Mouse (Mus musculus) urinary bladder, adult 2 months (tissue): ENCODE results near the gene Gm20388. TPM values are rescaled to one million over a fixed set of nuclear protein-coding genes. Genes with fewer than 3 reads are reported as not detected.

Experiments
- DNase-seq: peaks from one replicate; pipeline ENCODE4 v3.0.0; 2022; ENCODE audit warnings: low spot score
- polyA plus RNA-seq: library from polyadenylated mRNA; depleted of rRNA; stranded (reverse); fragments of >200 nt; gene quantifications from 2 replicates; pipeline ENCODE4 v1.2.3, GENCODE M21; 2012

Gm20388 gene
- polyA plus RNA-seq, 1 experiment = 50.2 TPM

DNA sequence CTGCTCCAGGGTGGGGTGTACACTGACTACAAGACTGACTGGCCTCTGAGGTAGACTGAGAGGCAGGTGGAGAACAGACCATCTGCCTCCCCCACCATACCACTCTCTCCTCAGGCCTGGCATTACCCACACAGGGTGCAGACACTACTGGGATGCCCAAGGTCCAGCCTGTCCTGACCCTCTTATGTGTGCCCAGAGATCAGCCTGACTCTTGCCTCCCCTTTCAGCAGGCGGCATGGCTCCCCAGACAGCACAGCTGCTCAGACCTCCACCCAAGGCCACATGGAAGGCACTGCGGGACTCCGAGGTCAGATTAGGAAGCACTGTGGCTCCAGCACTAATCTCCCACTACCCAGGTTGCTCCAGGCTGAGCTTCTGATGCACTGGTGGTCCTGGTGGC, 2760.1 kb downstream of the Gm20388 start:
- no peak for DNase-seq

DNA sequence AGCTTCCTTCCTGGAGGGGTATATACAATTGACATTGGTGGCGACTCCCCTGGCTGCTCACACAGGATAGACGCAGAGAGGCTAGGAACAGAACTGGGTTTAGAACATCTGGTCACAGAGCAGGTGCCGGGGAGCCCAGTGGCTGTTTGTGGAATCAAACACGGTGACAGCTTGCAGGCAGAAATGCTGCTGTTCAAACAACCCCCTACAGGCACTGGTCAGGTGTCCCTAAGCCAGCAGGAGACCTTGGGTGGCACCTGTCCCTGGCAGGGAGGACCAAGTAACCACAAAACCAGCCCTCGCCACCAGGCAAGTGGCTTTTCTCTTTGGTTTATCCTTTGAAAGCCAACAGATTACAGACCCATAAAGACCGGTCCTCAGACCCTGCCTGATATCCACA, 2761.3 kb downstream of the Gm20388 start:
- no peak for DNase-seq

DNA sequence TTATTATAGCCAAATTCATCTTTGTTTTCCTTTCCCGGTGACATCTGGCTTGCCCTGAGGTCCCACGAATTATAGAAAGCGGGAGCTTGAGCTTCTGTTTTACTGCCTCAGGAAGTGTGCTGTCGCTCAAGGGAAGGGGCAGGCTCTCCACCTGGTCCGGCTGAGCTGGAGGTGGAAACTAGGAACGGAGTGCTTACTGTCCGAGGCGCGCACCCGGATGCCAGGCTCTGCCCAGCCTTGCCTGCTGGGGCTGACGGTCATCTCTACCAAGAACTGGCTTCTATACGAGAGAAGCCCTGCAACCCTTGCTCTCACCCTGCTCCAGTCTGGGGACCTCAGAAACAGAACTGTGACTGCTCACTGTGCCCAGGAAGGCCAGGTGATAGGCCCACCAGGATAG, 2763.3 kb downstream of the Gm20388 start:
- DNase-seq = no peak

DNA sequence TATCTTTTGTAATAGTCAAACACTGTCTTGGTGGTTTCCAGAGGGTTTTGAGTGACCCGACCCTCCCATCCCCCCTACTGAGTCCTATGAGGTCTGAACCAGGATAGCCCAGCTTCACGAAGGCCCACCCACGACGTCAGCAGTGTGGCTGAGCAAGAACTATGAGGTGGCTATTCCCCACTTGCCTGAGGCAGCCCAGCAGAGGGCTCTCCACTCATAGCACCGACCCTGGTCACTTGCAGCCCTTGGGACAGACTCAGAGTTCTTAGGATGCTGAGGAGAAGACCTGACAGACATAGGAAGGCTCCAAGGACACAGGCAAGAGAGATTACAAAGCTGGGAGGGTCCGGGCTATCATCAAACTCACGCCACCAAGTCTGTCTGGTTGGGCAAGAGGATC, 2764.4 kb downstream of the Gm20388 start:
- no peak for DNase-seq

DNA sequence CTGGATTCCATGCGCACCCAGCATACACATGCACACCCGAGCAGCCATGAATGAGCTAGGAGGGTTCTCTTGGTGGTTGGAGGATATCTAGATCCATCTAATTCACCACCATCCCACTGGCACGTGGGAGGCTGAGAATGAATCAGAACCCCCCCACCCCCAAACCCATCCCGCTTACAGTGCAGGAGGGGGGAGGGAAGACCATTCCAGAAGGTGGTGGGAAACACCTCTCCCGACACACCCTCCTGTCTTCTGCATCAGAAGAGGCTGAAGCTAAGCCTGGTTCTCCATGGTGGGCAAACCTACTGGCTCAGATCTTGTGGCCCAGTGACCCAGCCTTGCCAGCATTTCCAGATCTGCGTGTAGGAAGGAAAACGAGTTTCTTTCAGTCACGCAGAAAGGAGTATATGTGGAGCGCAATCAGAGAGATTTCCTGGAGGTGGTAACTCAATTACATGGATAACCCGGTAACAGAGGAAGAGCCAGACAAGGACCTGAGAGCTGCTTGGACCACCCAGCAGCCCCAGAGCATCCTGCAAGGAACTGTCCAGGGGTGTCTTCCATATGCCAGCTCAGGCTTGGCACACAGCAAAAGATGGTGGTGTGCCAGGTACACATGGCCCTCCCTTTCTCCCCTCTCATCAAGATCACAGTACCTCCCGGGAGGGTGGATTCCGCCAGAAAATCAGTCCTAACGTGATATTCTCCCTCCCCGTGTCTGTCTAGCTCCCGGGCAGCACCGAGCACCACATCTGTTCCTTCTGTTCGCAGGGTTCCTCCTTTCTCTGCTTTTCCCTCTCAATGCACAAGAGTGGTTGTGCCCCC, 2765.2 kb downstream of the Gm20388 start:
- DNase-seq = no peak

DNA sequence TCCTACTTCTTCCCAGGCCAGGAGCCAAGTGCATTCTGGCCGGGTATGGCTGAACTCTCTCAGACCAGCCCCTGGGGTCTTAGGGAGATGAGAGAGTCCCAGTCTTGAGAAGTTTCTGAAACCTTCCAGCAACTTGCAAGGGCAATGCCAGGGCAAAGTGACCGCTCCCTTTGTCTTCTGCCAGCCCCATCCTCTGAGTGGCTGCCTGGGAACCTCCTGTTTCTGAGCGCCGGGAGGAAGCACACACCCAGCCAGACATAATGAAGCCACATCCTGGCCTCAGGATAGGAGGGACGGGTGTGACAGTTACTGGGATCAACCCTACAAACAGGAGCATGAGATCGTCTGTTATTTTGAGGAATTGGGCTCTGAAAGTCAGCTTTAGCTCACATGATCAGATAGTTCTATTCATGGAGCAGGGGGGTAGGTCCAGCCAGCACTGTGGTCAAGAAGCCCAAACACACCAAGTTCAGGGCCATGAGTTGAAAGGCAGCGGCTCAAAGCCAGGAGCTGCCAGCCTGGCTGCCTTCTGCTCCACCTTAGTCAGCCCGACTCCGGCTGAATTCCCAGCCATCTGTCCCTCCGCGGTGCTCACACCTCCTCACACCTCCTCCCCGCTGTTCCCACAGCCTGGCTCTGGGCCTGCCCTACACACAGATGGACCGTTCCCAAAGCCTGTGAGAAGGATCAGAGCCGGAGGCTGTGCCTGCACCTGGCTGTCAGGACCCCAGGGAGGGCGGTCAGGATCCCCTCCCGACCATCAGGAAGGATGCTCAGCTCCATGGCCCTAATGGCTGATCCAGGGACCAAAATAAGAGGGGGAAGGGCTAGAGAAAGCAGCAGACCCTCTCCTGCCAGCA, 2766.2 kb downstream of the Gm20388 start:
- DNase-seq = no peak

DNA sequence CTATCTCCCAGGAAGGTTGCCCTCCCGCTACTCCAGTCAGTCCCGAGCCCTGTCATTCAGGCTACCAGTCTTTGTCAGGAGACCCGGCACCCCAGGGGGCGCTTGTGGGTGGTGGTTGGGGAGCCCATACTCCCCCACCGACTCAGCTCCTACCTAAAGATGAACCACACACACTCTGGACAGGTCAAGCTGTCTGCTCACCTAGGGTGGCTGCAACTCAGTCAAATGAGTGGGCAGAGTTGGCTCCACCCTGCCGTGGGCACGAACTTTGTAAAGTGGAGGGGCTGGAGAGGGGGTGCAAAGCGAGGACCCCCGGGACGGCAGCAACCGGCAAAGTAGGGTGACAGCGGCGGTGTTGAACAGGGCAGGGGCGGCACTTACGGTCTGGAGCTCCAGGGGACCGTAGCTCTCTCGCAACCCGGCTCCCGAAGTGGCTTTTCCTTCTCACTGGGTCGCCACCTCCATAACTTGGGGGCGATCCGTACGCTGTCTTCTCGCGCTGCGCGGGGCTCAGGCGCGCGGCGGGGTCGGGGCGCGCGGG, 2766.9 kb downstream of the Gm20388 start:
- no peak for DNase-seq

DNA sequence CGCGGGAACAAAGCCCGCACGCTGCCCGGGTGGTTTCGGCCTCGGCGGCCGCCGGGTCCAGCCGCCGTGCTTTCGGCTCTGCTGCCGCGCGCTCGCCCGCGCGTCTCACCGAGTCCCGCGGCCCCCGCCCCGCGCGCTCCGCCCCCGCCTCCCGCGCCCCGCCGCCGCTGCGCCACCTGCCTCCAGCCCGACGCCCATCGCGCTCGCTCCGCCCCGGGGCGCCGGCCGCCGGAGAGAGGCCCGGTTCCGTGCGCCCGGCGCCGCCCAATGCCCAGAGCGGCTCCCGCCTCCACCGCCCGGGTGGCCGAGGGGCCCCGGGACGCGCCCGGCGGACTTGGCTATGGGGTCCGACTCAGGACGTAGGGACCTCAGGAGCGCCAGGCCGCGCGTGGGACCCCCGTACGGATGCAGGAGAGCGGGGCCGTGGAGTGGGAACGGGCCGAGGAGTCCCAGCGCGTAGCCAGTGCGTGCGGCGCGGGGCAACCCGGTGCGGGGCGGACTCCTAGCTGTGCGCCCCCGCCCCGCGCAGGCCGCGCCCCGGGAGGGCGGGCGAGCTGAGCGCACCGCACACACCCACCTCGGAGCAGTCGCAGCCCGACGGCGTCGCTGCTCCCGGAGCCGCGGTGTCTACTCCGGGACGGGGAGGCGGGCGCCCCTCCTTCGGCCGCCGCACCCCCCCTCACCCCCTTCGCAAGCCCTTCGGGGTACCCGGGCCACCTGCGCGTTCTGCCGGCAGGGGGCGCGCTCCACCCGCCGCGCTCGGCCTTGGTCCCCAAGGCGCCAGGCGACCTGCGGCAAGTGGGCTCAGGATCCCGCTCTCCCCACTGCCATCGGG, 2767.6 kb downstream of the Gm20388 start:
- peak; percentile 75 for DNase-seq

DNA sequence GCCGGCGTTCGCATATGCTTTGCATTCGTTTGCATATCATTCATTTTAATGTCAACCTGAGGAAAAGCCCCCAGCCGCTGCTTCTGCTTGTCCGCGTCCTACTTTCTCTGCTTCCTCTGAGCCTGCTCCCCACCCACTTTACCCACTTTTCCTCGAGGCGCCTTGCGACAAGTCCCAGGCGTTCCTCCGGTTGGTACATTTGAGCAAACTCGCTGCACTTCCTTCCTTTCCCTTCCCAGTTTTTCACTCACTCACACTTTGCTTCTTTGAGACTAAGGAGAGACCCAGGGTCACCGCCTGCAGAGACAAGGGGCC, 2768.2 kb downstream of the Gm20388 start:
- no peak for DNase-seq

DNA sequence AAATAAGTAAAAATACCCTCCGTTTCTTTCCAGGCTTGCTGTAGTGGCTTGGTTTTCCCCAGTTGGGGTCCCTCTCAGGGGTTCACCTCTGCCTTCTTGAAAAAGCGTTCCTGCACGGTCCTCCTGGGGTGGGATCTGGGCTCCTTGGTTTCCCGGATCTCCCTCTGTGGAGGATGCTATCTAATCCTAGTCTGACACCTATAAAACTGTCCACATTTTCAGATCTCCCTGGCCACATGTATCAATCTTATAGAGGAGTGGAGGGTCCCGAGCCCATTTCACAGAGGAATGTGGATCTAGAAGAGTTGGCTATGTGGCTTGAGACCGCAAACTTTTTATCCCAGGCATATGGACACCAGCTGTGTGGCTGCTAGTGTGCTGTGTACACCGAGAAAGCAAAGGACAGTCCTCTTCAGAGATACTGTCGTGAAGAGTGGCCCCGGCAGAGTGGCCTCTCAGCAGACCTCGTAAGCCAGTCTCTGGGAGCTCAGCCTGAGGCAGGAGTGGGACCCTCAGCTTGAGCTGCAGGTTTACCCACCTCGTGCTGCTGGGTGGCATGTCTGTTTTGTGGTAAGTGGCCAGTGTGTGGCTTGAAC, 2768.8 kb downstream of the Gm20388 start:
- no peak for DNase-seq

DNA sequence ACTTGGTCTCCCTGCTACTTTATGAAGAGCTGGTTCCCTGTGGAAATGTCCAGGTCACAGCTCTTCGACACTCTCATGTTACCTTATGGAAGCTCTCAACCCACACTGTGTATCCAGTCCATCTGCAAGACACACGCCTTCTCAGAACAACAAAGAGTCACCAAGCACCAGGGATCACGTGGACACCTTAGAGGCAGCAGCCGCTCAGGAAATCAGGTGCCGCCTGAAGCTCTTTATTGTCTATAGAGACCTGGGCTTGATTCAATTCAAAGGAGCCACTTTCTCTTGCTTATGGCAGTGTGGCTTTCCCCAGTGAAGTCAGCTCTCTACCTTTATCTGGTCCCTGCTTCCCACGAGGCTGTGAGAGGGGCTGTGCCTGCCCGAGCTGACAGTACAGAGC, 2769.5 kb downstream of the Gm20388 start:
- DNase-seq = no peak

DNA sequence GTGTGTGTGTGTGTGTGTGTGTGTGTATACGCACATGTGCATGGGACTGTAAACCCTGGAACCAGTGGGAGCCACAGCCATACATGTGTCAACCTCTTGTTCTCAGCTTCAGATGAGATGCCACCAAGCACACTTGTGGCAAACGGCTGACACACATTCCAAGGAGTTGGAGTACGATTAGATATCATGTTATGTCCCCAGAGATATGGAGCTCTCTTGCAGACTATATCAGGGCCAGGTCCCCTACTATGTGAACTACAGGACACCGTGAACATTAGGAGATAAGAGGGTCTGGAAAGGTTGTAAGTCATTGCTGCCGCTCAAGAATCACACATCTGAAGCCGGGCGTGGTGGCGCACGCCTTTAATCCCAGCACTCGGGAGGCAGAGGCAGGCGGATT, 2772.2 kb downstream of the Gm20388 start:
- no peak for DNase-seq

DNA sequence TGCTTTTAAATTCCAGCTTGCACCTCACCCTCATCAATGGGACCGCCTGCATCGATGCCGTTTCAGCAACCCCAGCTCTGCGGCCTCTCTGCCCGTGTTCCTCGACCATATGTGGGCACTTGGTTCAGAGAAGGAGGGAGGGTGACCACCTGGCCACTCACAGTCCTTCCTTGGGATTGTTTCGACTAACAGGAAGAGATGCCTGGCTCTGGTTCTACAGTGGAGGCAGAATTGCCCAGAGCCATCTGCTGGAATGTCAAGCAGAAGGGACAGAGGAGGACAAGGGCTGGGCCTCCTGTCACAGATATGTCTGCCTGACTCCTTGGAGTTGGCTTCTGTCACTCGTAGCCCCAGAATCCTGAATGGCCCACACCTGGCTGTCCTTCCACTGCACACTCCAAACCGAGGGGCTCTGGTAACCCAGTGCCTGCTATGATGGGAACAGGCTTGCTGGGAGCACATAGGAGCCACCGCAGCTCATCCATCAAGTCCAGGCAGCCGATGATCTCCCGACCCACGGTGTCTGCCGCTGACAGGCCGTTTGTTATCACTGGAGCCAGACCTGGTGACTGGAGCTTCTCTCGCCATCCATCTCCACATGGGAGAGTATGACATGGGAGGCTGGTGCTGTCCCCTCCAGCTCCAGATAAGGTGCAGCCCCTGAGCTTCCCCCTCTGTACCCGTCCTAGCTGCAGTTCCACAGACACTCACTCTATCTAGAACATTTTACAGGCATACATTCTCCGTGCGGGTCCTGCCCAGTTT, 2774.6 kb downstream of the Gm20388 start:
- DNase-seq = no peak

DNA sequence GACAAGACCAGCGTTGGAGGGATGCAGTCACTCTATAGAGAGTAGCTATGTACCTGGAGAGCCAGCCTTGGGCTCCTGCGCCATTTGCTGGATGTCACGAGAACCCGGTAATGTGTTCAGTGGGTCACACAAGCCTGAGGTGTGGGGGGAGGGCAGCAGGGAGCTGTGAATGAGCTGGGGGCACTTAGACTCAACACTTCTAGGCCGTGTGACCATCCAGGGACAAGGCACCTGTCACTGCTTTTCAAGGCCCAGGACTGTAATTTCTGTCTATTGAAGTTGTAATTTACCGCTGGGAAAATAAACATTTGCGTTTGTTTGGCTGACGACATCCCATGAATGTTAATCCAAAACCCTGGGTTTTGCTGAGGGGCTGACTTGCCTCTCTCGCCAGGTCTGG, 2776.2 kb downstream of the Gm20388 start:
- DNase-seq = no peak

DNA sequence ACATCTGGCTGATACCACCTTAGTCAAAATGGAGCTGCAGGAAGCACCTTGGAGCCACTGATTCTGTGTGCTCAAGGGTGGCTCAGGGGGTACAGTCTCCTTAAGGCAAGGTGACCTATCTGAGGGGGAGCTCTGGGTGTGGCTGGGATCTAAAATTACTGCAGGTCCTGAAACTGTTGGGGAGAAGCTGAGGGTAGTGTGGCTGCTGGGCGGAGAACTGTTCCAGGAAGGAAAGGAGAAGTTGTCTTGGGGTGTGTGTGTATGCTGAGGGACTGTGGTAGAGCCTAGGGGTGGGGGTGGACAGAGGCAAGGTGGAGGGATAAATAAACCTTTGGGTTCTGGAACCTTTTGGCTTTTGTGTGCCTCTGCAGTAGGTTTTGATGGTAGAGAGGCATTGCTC, 2778.7 kb downstream of the Gm20388 start:
- no peak for DNase-seq

DNA sequence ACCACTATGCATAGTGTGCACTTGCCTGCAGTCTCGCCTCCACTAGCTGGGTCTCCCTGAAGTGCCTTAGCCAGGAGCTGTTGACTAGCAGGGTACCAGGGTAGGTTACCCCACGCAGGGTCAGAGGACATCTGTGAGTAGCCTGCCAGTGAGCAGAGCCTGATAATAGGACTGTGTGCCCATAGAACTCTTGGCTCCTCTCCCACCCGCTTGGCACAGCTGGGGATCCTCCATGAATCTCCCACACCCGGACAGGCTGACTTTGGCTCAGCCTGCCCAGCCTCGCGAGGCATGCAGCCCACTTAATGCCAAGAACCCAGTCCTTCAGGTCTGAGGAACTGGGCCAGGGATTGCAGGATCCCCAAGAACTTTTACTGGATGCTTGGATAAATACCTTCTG, 2780.4 kb downstream of the Gm20388 start:
- no peak for DNase-seq

DNA sequence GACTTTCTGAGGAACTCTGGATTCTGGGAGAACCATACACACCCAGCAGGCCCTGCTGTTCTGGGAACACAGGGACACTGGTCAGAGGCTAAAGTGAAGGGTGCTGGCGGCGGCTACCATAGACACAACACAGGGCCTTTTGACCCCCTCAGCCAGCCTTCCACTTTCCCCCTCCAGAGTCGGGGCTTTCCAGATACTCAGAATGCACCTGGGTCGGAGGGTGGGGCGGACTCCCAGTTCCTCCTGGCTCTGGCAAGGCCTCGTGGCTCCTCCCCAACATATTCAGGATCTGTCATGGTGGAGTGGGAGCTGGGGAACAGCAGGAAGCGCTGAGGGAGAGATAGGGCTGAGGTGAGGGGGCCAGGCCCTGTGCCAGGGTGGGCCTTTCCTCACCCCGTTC, 2781.5 kb downstream of the Gm20388 start:
- DNase-seq = no peak

DNA sequence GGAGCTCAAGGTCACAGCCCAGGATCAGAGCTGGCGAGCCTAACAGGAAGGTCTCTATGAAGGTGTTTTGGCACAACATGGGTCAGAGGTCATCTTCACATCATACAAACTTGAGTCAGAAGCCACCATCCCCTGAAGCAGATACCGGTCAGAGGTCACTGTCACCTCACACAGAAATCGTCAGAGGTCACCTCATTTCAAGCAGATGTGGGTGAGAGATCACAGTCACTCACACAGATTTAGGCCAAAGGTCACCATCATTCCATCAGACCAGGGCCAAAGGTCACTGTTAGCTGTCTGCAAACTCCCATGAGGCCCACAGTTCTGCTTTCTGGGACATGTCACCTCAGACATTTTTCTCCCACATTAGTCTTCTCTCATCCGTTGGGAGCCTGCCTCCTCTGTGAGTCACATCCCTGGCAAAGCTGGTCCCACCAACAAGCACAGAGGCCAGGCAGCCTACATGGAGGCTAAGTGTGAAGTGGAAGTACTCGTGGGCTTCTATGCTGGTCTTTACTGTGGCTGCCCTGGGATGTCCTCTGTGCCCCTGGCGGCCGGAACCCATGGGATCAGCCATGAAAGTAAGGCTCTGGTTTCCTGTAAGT, 2784.9 kb downstream of the Gm20388 start:
- DNase-seq = no peak

DNA sequence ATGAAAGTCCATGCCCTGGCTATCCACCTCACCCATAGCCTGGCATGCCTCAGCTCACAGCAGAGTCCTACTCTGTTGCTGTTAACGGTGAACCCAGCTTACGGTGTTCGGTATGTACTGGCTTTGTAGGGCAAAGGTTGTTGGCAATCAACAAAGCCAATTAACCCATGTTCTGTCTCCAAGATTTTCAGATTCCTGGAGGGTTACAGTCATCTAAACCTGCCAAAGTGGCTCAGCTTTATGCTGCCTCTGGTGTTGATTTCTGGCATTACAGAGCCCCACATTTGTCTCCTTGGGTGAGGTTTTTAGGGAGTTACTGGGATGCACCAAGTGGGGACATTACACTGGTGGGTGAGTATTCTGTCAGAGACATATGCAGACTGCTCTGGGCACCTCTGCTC, 2786.5 kb downstream of the Gm20388 start:
- DNase-seq = no peak

DNA sequence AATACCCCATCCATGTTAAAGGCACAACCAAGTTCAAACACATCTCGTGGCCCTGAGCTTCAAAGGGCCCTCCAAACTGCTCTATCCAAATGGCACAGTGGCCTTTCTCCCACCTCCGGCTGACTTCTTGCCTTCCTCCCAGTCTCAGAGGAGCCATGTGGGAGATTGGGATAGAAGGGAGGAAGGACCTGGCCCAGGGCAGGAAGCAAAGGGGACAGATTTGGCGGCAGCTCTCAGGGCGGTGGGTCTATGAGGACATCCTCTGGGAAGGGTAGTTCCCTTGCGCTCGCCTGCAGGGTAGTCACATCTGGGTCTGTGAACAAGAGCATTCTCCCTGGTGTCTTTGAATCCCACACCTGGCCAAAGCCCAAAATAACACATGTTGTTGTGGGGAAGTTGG, 2786.9 kb downstream of the Gm20388 start:
- DNase-seq = no peak
